Mouse (Mus musculus) testis, adult 2 months (tissue): ENCODE data around the gene Krtap7-1.

ENCODE experiments used
- CTCF ChIP-seq: fragments of 200-500 bp; IDR thresholded peaks from 2 replicates; pipeline ENCODE4 v1.5.1; 2012; ENCODE audit warnings: low read depth, mild to moderate bottlenecking, inconsistent platforms, low read length, moderate library complexity; ENCODE audit not compliant: control insufficient read depth, insufficient read depth, insufficient replicate concordance
- POLR2A ChIP-seq: fragments of 200-500 bp; IDR thresholded peaks from 2 replicates; pipeline ENCODE4 v1.6.1; 2012; ENCODE audit warnings: low read depth, mild to moderate bottlenecking, inconsistent platforms, low read length, moderate library complexity; ENCODE audit not compliant: control insufficient read depth

DNA sequence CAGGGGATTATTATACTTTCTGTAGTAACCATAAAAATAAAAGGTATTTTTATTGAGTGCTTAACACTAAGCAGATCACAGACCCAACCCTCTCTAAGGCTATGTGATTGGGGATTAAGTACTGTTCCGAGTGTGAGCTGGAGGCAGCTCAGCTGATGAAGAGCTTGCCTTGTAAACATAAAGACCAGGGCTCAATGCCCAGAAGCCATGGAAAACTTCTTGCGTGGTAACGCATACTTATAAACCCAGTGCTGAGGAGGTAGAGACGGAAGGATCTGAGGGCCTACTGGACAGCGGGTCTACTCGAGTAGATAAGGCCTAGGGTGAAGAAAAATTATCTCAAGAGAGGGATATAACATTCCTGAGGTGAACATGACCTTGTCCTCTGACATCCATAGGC lies 12.0 kb upstream of the Krtap7-1 start:
- TF ChIP-seq CTCF (no peak), POLR2A (no peak)
